Mouse (Mus musculus) G1E (cell line): Measurements from ENCODE around the gene Prlh. TPM values are rescaled to one million over a fixed set of nuclear protein-coding genes. Genes with fewer than 3 reads are reported as not detected.

Source experiments
- ATAC-seq: 2 replicates; pipeline ENCODE4 v1.8.0; 2016; ENCODE audit warnings: mild to moderate bottlenecking; ENCODE audit not compliant: insufficient number of reproducible peaks, poor library complexity, low FRiP score, severe bottlenecking; ENCODE audit errors: extremely low read depth
- DNase-seq: peaks from one replicate; pipeline ENCODE4 v3.0.0; 2012; ENCODE audit warnings: low spot score
- H3K27me3 ChIP-seq: 2 replicates; pipeline ENCODE4 v1.6.1; 2012; ENCODE audit warnings: mild to moderate bottlenecking, low read length, inconsistent platforms; ENCODE audit not compliant: insufficient read depth
- H3K36me3 ChIP-seq: replicated peaks from 2 replicates; pipeline ENCODE3; 2012; ENCODE audit warnings: mild to moderate bottlenecking, inconsistent platforms
- H3K4me1 ChIP-seq: 2 replicates; pipeline ENCODE4 v1.6.1; 2012; ENCODE audit warnings: low read depth, low read length, inconsistent platforms, mixed read lengths; ENCODE audit not compliant: insufficient read depth
- H3K4me3 ChIP-seq: 2 replicates; pipeline ENCODE4 v1.5.1; 2012; ENCODE audit warnings: low read depth, mild to moderate bottlenecking, inconsistent platforms, low read length, moderate library complexity, mixed read lengths
- H3K9me3 ChIP-seq: replicated peaks from 2 replicates; pipeline ENCODE4 v1.6.1; 2012; ENCODE audit warnings: inconsistent platforms
- CTCF ChIP-seq: IDR thresholded peaks from 2 replicates; pipeline ENCODE4 v1.5.1; 2012; ENCODE audit warnings: low read depth, low read length, inconsistent platforms, mixed read lengths
- GATA1 ChIP-seq: IDR thresholded peaks from 2 replicates; pipeline ENCODE4 v1.6.1; 2012; ENCODE audit warnings: borderline replicate concordance, low read length, inconsistent platforms, mixed read lengths
- GATA2 ChIP-seq: IDR thresholded peaks from 2 replicates; pipeline ENCODE4 v1.6.1; 2012; ENCODE audit warnings: low read depth, low read length, inconsistent platforms, borderline replicate concordance
- POLR2AphosphoS5 ChIP-seq: IDR thresholded peaks from 2 replicates; pipeline ENCODE4 v1.6.1; 2012; ENCODE audit warnings: low read depth, low read length, inconsistent platforms; ENCODE audit not compliant: insufficient replicate concordance
- TAL1 ChIP-seq: conservative IDR thresholded peaks from 2 replicates; pipeline ENCODE4 v1.6.1; 2012; ENCODE audit warnings: low read depth, low read length, inconsistent platforms, mixed read lengths
- polyA plus RNA-seq: library from polyadenylated mRNA; stranded (reverse); fragments of >175 nt; gene quantifications from 2 replicates; pipeline ENCODE4 v1.2.3, GENCODE M21; 2012
- total RNA-seq, 2 experiments: library from RNA; stranded (forward) in 1 of 2; stranded (reverse) in 1 of 2; fragments of 200-1000 nt in 1 of 2; fragments of >200 nt in 1 of 2; fragmentation: Nextera tagmentation in 1 of 2; gene quantifications; 2 replicates each; pipeline ENCODE4 v1.2.3; 2014 to 2017

Prlh gene
- total and polyA plus RNA-seq, 3 experiments = not detected

DNA sequence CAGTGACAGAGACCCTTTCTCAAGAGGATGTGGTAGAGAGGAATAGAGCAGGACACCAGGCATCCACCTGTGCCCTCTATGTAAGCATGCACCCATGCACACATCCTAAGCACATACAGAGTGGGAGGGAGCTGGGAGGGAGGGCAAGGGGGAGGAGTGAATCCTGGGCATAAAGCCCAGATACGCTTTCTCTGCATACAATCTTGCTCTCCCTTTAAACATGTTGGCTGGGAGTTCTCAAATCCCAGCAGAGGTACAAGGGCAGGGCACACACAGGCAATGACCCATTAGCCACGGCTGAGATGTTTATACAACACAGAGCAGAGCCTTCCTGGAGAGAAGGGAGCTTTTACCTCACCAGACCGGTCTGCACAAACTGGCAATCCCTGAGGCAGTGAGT is 10.1 kb downstream of the Prlh start:
- no peak overlapping the region for H3K4me3 ChIP-seq
- no peak for TF ChIP-seq TAL1
- no peak for ATAC-seq
- H3K9me3 ChIP-seq = peaks cover 85% of the 10 kb centered on the region
- no peaks in the 10 kb centered on the region for H3K4me1 ChIP-seq
- H3K36me3 ChIP-seq = no peaks in the 10 kb centered on the region
- DNase-seq = no peak
- H3K27me3 ChIP-seq = no peaks in the 10 kb centered on the region; the same call in 1 of the 2 replicates

DNA sequence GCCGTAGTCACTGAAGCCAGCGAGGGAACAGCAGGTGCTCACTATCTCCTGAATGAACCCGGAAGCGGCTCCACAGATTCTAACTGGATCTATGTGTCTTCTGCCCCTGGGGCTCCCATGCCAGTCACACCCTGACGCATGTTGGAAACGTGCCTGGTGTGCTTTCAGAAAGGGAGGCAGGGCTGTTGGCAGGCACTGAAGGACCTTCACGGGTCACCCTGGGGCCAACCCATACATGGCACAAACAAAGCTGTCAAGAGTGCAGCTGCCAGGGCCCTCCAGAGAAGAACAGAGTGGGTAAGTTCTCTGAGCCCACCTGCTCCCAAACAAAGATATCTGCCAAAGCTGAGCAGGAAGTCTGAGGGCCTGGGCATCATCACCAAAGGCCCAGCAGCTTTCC is 14.7 kb downstream of the Prlh start:
- no peaks in the 10 kb centered on the region for H3K27me3 ChIP-seq
- H3K36me3 ChIP-seq = no peaks in the 10 kb centered on the region
- H3K4me1 ChIP-seq = no peaks in the 10 kb centered on the region
- DNase-seq (no peak), ATAC-seq (no peak)
- peaks cover 86% of the 10 kb centered on the region for H3K9me3 ChIP-seq
- no peak overlapping the region for H3K4me3 ChIP-seq
- TF ChIP-seq TAL1 (no peak), CTCF (no peak), GATA1 (no peak), GATA2 (no peak), POLR2AphosphoS5 (no peak)

DNA sequence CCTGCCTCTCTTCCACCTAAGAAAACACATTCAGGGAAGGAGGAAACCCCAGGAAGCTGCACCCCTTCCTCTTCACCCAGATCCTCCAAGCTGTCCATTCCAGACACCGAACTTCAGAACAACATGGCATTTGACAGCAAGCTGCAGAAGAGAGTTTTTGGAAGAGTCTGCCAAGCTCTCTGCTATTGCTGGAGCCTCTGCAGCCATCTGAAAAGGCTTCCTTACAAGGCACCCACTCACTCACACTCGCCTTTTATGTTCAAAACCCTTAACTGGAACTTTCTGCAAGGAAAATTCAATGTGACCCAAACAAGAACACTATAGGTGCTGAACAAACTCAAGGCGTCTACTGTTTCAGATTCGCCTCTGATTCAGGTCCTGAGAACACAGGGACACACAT is 15.7 kb downstream of the Prlh start:
- DNase-seq (no peak), ATAC-seq (no peak)
- H3K4me1 ChIP-seq = no peaks in the 10 kb centered on the region
- H3K4me3 ChIP-seq = no peak overlapping the region
- H3K9me3 ChIP-seq = peaks cover 89% of the 10 kb centered on the region
- H3K27me3 ChIP-seq = no peaks in the 10 kb centered on the region
- TF ChIP-seq GATA1 = no peak
- no peak for TF ChIP-seq POLR2AphosphoS5
- TF ChIP-seq GATA2 = no peak
- TF ChIP-seq TAL1 = no peak
- no peak for TF ChIP-seq CTCF
- no peaks in the 10 kb centered on the region for H3K36me3 ChIP-seq

DNA sequence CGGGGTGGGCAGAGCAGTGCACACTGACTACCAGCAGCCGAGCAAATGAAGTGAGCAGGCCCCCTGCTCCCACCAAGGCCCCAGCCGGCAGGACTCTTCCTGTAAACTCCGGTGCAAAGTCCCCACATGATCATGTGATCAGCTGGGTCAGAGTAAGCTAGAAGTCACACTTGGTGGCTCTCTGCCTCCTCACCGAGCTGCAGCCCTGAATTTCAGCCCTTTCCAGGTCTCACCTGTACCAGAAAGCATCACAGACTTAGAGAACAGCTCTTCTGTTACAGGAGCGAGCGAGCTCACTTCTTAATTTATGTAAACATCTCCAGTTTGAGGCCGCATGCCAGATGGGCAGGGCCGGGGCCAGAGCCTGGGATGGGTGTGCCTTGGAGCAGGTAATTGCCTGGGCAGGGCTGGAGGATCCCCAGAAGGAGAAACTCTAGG is 16.5 kb downstream of the Prlh start, which contains the start of gene Rab17:
TSS of gene Rab17 (minus strand) at position 315 of the 438 bp plus-strand sequence.
- peaks cover 90% of the 10 kb centered on the region for H3K9me3 ChIP-seq
- H3K27me3 ChIP-seq = no peaks in the 10 kb centered on the region
- H3K4me3 ChIP-seq = no peak within 1 kb of the TSS
- no peaks in the 10 kb centered on the region for H3K36me3 ChIP-seq
- TF ChIP-seq TAL1 (no peak), POLR2AphosphoS5 (no peak), GATA1 (no peak), GATA2 (no peak), CTCF (no peak)
- DNase-seq (no peak), ATAC-seq (no peak)
- H3K4me1 ChIP-seq = no peaks in the 10 kb centered on the region

DNA sequence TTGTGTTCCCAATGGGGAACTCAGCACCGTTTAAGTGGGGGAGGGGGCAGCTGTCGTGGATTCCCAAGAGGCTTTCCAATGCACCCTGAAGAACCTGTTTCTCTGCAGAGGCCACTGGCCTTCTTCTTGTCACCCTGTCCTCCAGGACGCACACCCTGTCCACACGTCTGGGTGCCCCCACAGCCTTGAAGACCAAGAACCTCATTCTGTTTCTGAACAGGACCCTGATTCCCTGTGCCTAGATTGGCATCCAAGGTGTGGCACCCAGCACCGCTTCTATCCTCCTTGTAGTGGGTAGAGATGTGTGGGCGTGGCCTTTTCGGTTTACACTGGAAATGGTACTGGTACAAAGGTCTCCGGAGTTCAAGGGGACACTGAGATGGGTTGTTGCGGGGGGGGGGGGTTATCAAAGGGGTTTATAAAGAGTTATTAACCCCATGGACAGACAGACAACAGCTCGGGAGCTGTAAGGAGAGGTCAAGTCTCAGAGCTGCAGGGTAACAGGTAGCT is 17.0 kb downstream of the Prlh start:
- TF ChIP-seq GATA1 = no peak
- no peak for TF ChIP-seq POLR2AphosphoS5
- TF ChIP-seq GATA2 = no peak
- no peak for TF ChIP-seq CTCF
- no peak for TF ChIP-seq TAL1
- H3K9me3 ChIP-seq = peaks cover 92% of the 10 kb centered on the region
- no peaks in the 10 kb centered on the region for H3K36me3 ChIP-seq
- DNase-seq (no peak), ATAC-seq (no peak)
- no peaks in the 10 kb centered on the region for H3K4me1 ChIP-seq
- H3K4me3 ChIP-seq = no peak overlapping the region
- H3K27me3 ChIP-seq = no peaks in the 10 kb centered on the region

GRCm38 (mm10) chr1:90972911-90973573 is 20.1 kb downstream of the Prlh start:
- Histone ChIP-seq H3K9me3 (peaks cover 96% of the 10 kb centered on the region), H3K4me1 (no peaks in the 10 kb centered on the region), H3K4me3 (no peak overlapping the region), H3K36me3 (no peaks in the 10 kb centered on the region), H3K27me3 (no peaks in the 10 kb centered on the region)
- ATAC-seq = no peak
- no peak for DNase-seq
- TF ChIP-seq POLR2AphosphoS5 = no peak
- peak; percentile 11; the same call in 1 of the 2 replicates for TF ChIP-seq CTCF

- Histone ChIP-seq H3K9me3 (peaks cover 91% of the 10 kb centered on the region), H3K4me1 (no peaks in the 10 kb centered on the region), H3K27me3 (no peaks in the 10 kb centered on the region), H3K4me3 (no peak overlapping the region), H3K36me3 (no peaks in the 10 kb centered on the region)
- DNase-seq = no peak
- no peak for ATAC-seq
- TF ChIP-seq CTCF = no peak
- TF ChIP-seq GATA1 = no peak
- TF ChIP-seq TAL1 = no peak
- no peak for TF ChIP-seq GATA2
- TF ChIP-seq POLR2AphosphoS5 = no peak
Measured at GRCm38 (mm10) chr1:90973574-90973911, 20.6 kb downstream of the Prlh start.
